Mouse (Mus musculus): ENCODE results near the gene Tpcn1. TPM values are rescaled to one million over a fixed set of nuclear protein-coding genes. Genes with fewer than 3 reads are reported as not detected.

The Tpcn1 gene
- 31.5 and 35.6 TPM in 2 replicates for polyA plus RNA-seq (2015; fragmentation: Nextera tagmentation; extraction: Ambion mirVana)

DNA sequence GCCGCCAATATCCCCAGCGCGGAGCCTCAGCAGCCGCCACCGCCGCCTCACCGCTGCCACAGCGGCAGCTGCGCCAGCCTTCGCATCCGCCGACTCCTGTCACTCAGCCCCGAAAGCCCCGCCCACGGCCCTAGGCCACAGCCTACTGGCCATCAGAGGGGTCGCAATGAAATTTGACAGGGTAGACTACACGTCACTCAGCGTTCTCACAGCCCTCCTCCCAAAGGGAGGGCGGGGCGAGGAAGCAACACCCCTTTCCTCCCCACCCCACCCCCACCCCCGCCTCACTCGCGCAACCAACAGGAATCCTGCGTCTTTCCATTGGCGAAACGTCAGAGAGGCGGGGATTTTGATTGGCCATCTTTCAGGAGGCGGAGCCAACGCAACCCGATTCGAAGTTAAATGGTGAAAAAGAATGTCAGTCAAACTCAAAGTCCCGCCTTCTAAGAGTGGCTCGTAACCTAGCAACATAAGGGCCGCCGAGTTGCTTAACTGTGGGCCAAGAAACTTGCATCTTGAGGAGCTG lies at the start of gene Tpcn1, which contains the start of gene Iqcd:
Tpcn1 (minus strand) TSS at position 105 of the 526 bp plus-strand sequence.
Iqcd (plus strand) TSS at position 448 of the 526 bp plus-strand sequence.
- H3K36me3 ChIP-seq (ENCODE audit: control insufficient read depth, insufficient read depth), result peaks cover 8% of the 10 kb centered on the region; the same call in 1 of the 2 replicates
- peak within 1 kb of the TSS; percentile 84 for H3K4me3 ChIP-seq (ENCODE audit: low read depth, low read length)
- peaks cover 9% of the 10 kb centered on the region for H3K4me1 ChIP-seq (replicated peaks; ENCODE audit: control insufficient read depth, insufficient read depth, low read length)
- H3K27me3 ChIP-seq (replicated peaks; ENCODE audit: control insufficient read depth, insufficient read depth, low read length), result no peaks in the 10 kb centered on the region
- H3K9me3 ChIP-seq (ENCODE audit: control insufficient read depth), result no peaks in the 10 kb centered on the region
- peak within 1 kb of the TSS; percentile 91 for H3K4me2 ChIP-seq (replicated peaks; ENCODE audit: low read depth)
- TF ChIP-seq CTCF (IDR thresholded peaks at IDR 0.05; ENCODE audit: low read depth), result peak; percentile 42; the same call in 1 of the 2 replicates
- peak within 1 kb of the TSS; percentile 88 for H3K27ac ChIP-seq (ENCODE audit: low read depth, low read length)
- H3K9ac ChIP-seq (ENCODE audit: low read depth, low read length), result peak within 1 kb of the TSS; percentile 71
- WGBS, result under 1% methylated on average over 35 of the region's 35 CpGs
- ATAC-seq, result peak; percentile 94

DNA sequence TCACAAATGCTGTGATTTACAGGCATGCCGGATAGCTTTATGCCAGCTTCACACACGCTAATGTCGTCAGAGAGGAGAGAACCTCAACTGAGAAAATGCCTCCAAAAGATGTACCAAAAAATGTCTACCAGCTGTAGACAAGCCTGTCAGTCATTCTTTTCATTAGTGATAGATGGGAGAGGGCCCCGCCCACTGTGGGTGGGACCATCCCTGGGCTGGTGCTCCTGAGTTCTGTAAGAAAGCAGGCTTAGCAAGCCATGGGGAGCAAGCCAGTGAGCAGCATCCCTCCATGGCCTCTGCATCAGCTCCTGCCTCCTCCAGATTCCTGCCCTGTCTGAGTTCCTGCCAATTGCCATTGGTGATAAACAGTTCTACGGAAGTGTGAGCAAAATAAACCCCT lies 47.2 kb upstream of the Tpcn1 start:
- no peak for ATAC-seq
- TF ChIP-seq CTCF (IDR thresholded peaks at IDR 0.05; ENCODE audit: low read depth), result no peak
- peaks cover 3% of the 10 kb centered on the region; the same call in 1 of the 2 replicates for H3K9me3 ChIP-seq (ENCODE audit: control insufficient read depth)
- no peak overlapping the region for H3K27ac ChIP-seq (ENCODE audit: low read depth, low read length)
- H3K27me3 ChIP-seq (replicated peaks; ENCODE audit: control insufficient read depth, insufficient read depth, low read length), result no peaks in the 10 kb centered on the region; the same call in 1 of the 2 replicates
- no peak overlapping the region for H3K4me3 ChIP-seq (ENCODE audit: low read depth, low read length)
- H3K9ac ChIP-seq (ENCODE audit: low read depth, low read length), result no peak overlapping the region
- no peaks in the 10 kb centered on the region for H3K4me1 ChIP-seq (replicated peaks; ENCODE audit: control insufficient read depth, insufficient read depth, low read length)
- no peaks in the 10 kb centered on the region for H3K36me3 ChIP-seq (ENCODE audit: control insufficient read depth, insufficient read depth)
- 77% methylated on average over 5 of the region's 5 CpGs for WGBS
- H3K4me2 ChIP-seq (replicated peaks; ENCODE audit: low read depth), result no peak overlapping the region

- H3K27me3 ChIP-seq (replicated peaks; ENCODE audit: control insufficient read depth, insufficient read depth, low read length), result peaks cover 5% of the 10 kb centered on the region; the same call in 1 of the 2 replicates
- H3K9me3 ChIP-seq (ENCODE audit: control insufficient read depth), result peaks cover 3% of the 10 kb centered on the region; the same call in 1 of the 2 replicates
- H3K4me3 ChIP-seq (ENCODE audit: low read depth, low read length), result no peak overlapping the region
- no peak for ATAC-seq
- H3K36me3 ChIP-seq (ENCODE audit: control insufficient read depth, insufficient read depth), result no peaks in the 10 kb centered on the region
- no peaks in the 10 kb centered on the region for H3K4me1 ChIP-seq (replicated peaks; ENCODE audit: control insufficient read depth, insufficient read depth, low read length)
- H3K4me2 ChIP-seq (replicated peaks; ENCODE audit: low read depth), result no peak overlapping the region
- 46% methylated on average over 5 of the region's 5 CpGs for WGBS
- H3K9ac ChIP-seq (ENCODE audit: low read depth, low read length), result no peak overlapping the region
- H3K27ac ChIP-seq (ENCODE audit: low read depth, low read length), result no peak overlapping the region
- TF ChIP-seq CTCF (IDR thresholded peaks at IDR 0.05; ENCODE audit: low read depth), result no peak
These were observed 46.4 kb upstream of the Tpcn1 start for GRCm38 (mm10) chr5:120634860-120635259.

- TF ChIP-seq CTCF (IDR thresholded peaks at IDR 0.05; ENCODE audit: low read depth), result no peak
- H3K36me3 ChIP-seq (ENCODE audit: control insufficient read depth, insufficient read depth), result no peaks in the 10 kb centered on the region
- 40% methylated on average over 9 of the region's 9 CpGs for WGBS
These were observed 45.7 kb upstream of the Tpcn1 start, which contains the start of gene Cfap73 for GRCm38 (mm10) chr5:120634131-120634530. Cfap73 (minus strand) TSS chr5:120634235.

GRCm38 (mm10) chr5:120631892-120632291 lies 43.4 kb upstream of the Tpcn1 start:
- H3K36me3 ChIP-seq (ENCODE audit: control insufficient read depth, insufficient read depth), result peaks cover 15% of the 10 kb centered on the region
- no peaks in the 10 kb centered on the region for H3K4me1 ChIP-seq (replicated peaks; ENCODE audit: control insufficient read depth, insufficient read depth, low read length)
- ATAC-seq, result no peak
- H3K4me3 ChIP-seq (ENCODE audit: low read depth, low read length), result no peak overlapping the region
- H3K27ac ChIP-seq (ENCODE audit: low read depth, low read length), result no peak overlapping the region
- WGBS, result 84% methylated on average over 5 of the region's 5 CpGs
- no peak overlapping the region for H3K4me2 ChIP-seq (replicated peaks; ENCODE audit: low read depth)
- no peak overlapping the region for H3K9ac ChIP-seq (ENCODE audit: low read depth, low read length)
- H3K27me3 ChIP-seq (replicated peaks; ENCODE audit: control insufficient read depth, insufficient read depth, low read length), result peaks cover 5% of the 10 kb centered on the region; the same call in 1 of the 2 replicates
- peaks cover 3% of the 10 kb centered on the region; the same call in 1 of the 2 replicates for H3K9me3 ChIP-seq (ENCODE audit: control insufficient read depth)
- TF ChIP-seq CTCF (IDR thresholded peaks at IDR 0.05; ENCODE audit: low read depth), result peak; percentile 27; the same call in 1 of the 2 replicates

More at GRCm38 (mm10) chr5:120634131-120634530, 45.7 kb upstream of the Tpcn1 start, which contains the start of gene Cfap73:
- no peak for ATAC-seq
- no peak within 1 kb of the TSS for H3K4me3 ChIP-seq (ENCODE audit: low read depth, low read length)
- H3K9me3 ChIP-seq (ENCODE audit: control insufficient read depth), result peaks cover 3% of the 10 kb centered on the region; the same call in 1 of the 2 replicates
- no peak within 1 kb of the TSS for H3K4me2 ChIP-seq (replicated peaks; ENCODE audit: low read depth)
- no peaks in the 10 kb centered on the region for H3K4me1 ChIP-seq (replicated peaks; ENCODE audit: control insufficient read depth, insufficient read depth, low read length)
- no peak within 1 kb of the TSS for H3K27ac ChIP-seq (ENCODE audit: low read depth, low read length)
- H3K9ac ChIP-seq (ENCODE audit: low read depth, low read length), result no peak within 1 kb of the TSS
- H3K27me3 ChIP-seq (replicated peaks; ENCODE audit: control insufficient read depth, insufficient read depth, low read length), result peaks cover 5% of the 10 kb centered on the region; the same call in 1 of the 2 replicates

DNA sequence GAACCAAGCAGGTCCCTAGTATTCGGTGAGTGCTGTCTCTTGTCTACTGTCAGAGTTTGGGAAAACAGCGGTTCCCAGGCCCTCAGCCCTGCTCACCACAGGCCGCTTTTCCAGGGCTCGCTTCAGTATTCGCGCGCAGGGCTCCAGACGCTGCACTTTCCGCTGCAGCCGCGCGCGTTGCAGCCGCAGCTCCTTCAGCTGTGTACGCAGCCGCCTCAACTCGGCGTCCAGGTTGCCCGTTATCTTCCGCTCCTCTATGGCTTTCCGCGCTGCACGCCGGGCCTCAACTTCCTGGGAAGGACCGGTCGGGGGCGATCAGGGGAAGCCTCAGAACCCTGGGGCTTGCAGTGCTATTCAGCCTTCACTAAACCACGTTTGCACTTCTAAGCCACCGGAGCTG lies 42.7 kb upstream of the Tpcn1 start:
- no peak for ATAC-seq

More for the DNA sequence above, 42.7 kb upstream of the Tpcn1 start:
- Histone ChIP-seq H3K4me1 (replicated peaks; ENCODE audit: control insufficient read depth, insufficient read depth, low read length) (no peaks in the 10 kb centered on the region), H3K27ac (ENCODE audit: low read depth, low read length) (no peak overlapping the region), H3K9ac (ENCODE audit: low read depth, low read length) (peak overlapping the region; percentile 17; the same call in 1 of the 2 replicates), H3K27me3 (replicated peaks; ENCODE audit: control insufficient read depth, insufficient read depth, low read length) (peaks cover 5% of the 10 kb centered on the region; the same call in 1 of the 2 replicates), H3K4me3 (ENCODE audit: low read depth, low read length) (peak overlapping the region; percentile 5; the same call in 1 of the 2 replicates), H3K36me3 (ENCODE audit: control insufficient read depth, insufficient read depth) (peaks cover 17% of the 10 kb centered on the region), H3K9me3 (ENCODE audit: control insufficient read depth) (peaks cover 3% of the 10 kb centered on the region; the same call in 1 of the 2 replicates), H3K4me2 (replicated peaks; ENCODE audit: low read depth) (peak overlapping the region; percentile 32; the same call in 1 of the 2 replicates)
- TF ChIP-seq CTCF (IDR thresholded peaks at IDR 0.05; ENCODE audit: low read depth), result no peak
- 8% methylated on average over 29 of the region's 29 CpGs for WGBS

All from intestine, postnatal 0 days (tissue).